Mouse (Mus musculus) erythroblast, embryonic 14.5 days (primary cell): ENCODE measurements around the gene Pole3.

Experiments
- GATA1 ChIP-seq: IDR thresholded peaks from 2 replicates; pipeline ENCODE4 v1.6.1; 2012; ENCODE audit warnings: low read length, inconsistent platforms, mixed read lengths
- TAL1 ChIP-seq: IDR thresholded peaks from 3 replicates; pipeline ENCODE4 v1.6.1; 2012; ENCODE audit warnings: low read length, inconsistent platforms, mixed read lengths

DNA sequence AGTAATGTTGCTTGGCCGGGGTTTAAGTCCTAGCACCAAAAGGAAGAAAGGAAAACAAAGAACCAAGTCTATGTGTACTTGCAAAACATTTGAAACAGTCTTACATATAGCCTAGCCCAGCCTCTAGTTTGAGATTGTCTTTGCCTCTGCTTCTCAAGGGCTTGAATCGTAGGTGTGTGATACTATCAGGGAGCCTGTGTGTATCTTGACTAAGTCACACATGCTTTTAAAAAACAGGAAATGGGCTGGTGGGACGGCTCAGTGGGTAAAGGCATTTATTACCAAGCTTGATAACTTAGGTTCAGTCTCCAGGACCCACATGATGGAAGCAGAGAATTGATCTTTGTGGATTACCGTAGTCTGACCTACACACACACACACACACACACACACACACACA is 37.1 kb upstream of the Pole3 start:
- TF ChIP-seq GATA1 (no peak), TAL1 (no peak)
